Mouse (Mus musculus): ENCODE data around the gene Romo1.
A peak's percentile ranks its signal among the peaks of the same experiment; 100 is the strongest.
"Not testable (repeated sequence)": the region's sequence is repeated elsewhere in the genome, so short reads cannot be mapped to it uniquely, and the experiment has no call there.

Gene Romo1

DNA sequence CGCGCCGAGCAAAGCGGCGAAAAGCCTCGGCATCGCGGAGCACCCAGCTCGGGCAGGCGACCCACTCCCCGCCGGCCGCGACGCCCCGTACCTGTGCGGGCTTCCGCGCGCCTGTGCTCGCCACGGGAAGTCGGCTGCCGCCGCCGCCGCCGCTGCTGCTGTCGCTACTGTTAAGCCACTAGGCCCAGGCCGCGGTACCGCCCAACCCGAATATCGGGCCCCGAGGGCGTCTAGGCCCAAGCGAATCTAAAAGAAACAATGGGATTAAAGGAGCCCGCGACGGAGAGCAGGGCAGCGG lies 35.9 kb downstream of the Romo1 start:
- DNase-seq (ENCODE audit: low read depth, low spot score) = no peak

DNA sequence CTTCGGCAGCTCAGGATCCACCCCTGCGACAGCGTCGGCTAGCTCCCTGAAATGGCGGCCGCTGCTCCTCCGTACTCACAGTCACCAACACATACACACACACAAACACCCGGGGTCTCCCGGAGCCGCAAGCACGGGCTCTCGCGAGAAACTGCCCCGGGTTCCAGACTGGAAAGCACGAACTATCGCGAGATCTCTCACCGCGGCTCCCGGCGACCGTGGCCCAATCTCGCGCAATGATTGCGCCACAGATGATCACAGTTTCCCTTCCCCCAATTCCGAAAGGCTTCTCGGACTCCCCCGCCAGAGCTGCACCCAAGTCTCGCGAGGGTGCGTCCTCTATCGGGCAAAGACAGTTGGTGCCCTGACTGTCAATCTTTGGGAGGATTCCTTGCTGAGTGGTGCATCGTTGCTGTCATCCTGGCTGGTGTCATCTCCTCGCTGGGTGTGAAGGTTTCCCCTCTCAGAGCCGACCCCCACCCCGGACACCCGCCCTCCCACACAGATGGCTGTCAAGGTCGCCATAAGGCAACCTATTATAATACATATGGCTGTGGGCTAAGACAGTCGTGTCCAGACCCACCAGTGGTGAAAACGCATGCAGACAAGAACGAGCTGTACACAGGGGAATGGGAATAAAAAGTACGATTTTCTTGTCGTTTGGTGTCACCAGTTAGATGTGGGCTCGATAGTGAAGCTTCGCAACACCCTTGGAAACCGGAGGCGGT lies 36.4 kb downstream of the Romo1 start, which contains the start of gene Rbm39:
Rbm39 (minus strand) TSS at position 145 of the 728 bp plus-strand sequence.
- peak; percentile 100 for DNase-seq (ENCODE audit: low read depth, low spot score)

DNA sequence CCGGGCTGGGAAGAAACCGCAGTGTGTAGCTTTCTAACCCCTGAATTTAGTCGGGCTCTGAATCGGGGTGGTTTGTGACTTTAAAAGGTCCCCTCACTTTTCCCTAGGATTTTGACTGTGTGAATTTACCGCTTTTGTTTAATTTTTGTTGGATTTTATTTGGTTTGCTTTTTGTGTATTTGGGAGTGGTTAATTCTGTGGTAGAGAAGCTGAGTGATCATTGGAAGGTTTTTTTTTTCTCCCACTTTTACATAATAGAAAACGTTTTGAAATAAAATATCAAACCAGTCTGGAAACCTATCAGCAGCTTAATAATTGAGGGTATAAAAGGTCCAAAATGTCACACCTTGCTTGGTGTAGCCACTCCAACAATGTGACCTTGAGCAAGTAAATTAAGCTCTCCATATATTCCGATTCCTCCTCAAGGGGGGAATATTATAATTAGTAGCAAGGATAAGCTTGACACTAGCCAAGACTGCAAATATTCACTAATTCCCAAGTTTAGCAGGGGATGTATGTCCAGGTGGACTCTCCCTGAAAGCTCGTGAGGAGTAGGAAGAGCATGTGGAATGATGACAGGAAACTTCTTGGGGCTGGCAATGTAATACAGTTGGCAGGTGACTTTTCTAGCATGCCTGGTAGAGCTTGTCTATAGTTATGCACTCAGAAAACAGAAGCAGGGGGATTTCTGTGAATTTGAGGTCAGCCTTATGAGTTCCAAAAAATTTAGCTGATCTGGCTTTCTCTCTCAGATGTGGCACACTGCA lies 37.2 kb downstream of the Romo1 start:
- no peak for DNase-seq (ENCODE audit: low read depth, low spot score)

DNA sequence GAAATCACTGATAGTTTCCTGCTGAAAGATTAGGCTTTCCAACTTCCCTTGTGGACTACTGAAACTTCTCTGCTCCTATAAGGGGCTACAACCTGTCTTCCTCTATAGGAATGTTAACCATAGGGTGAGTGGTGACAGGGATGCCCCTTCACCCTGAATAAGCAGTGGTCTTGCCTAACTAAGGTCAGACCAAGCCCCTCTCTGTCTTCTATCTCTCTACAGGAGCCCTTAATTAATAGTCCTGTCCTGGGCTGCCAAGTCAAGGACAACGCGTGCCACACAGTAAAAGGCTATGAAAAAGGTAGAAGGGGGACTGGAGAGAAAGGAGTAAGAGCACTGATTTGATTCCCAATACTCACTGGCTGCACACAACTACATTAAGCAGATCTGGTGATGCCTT lies 37.8 kb downstream of the Romo1 start:
- no peak for DNase-seq (ENCODE audit: low read depth, low spot score)

DNA sequence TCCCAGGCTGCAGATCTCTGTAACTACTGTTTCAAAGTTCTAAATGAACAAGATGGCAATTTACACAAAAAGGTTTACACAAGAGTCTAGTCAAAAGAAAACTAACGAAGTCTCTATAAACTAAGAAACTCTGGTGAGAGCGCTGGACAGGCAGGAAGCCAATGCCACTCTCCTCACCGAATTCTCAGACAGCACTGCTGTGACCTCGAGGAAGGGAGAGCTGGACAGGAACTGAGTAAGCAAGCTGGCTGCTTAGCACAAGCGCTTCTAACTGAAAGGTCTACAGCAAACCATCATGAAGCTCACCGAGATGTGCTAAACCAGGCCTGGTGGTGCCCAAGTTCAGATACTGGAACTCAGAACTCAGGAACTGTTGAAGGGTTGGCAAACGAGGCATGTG lies 45.4 kb downstream of the Romo1 start:
- DNase-seq (ENCODE audit: low read depth, low spot score) = not testable (repeated sequence)

DNA sequence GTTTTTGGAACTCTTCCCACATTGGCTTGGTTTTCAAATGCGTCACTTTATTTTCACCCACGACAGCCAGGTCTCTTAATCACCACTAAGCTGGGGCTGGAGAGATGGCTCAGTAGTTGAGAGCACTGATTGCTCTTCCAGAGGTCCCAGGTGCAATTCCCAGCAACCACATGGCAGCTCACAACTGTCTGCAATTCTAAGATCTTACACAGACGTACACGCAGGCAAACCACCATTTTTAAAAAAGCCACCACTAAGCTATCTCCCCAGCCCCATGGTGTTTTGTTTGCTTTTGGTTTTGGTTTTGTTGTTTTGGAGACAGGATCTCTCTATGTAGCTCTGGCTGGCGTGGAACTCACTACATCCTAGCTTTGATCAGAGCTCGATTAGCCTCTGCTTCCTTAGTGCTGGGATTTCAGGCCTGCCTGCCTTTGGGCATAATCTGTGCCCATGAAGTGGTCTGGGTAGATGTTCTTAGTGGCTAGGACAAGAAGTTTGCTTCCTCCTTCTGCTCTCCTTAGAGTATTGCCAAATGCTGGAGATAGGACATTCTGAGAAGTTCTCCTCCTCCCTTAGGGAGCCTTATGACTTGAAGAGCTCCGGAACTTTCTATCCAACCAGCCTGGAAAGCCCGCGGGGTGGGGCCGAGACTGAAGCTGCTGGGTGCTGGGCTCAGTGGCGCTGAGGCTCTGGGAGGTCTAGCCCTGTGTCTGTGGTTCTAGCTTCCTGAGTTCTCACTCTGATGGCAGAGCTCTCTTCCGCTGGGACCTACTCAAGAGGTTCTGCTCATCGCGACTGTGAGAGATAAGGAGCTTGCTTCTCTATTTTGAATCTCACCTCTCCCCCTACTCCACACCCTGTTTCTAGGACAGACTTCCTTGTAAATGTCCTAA lies 46.4 kb downstream of the Romo1 start:
- peak; percentile 87 for DNase-seq (ENCODE audit: low read depth, low spot score)

DNA sequence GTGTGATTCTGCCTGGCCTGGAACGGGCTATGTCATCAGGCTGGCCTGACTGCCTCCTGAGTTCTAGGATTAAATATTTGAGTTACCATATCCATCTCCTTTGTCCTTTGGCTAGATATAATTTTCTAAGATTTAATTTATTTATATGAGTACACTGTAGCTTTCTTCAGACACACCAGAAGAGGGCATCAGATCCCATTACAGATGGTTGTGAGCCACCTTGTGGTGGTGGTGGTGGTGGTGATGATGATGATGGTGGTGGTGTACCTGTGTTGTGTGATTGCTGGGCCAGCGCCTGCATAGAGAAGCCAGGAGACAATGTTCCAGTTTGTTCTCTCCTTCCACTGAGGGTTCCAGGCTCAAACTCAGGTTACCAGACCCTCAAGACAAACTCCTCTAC lies 47.7 kb downstream of the Romo1 start:
- no peak for DNase-seq (ENCODE audit: low read depth, low spot score)

DNA sequence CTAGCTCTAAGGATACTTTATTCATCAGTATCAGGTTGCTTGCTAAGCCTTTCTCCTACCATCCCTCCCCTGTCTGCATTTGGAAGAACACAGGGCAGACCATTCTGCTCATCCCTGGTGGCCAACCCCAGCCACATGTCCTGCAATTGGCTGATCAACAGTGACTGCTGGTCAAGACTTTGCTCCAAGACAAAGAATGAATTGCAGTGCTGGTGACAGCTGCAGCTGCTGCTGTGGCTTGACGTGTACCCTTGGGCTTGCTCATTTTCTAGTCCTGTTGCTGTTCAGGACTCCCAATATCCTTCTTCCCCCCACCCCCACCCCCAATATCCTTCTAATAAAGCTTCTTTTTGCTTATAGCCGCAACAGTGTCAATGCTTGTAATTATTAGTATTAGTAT lies 48.2 kb downstream of the Romo1 start:
- DNase-seq (ENCODE audit: low read depth, low spot score) = no peak

DNA sequence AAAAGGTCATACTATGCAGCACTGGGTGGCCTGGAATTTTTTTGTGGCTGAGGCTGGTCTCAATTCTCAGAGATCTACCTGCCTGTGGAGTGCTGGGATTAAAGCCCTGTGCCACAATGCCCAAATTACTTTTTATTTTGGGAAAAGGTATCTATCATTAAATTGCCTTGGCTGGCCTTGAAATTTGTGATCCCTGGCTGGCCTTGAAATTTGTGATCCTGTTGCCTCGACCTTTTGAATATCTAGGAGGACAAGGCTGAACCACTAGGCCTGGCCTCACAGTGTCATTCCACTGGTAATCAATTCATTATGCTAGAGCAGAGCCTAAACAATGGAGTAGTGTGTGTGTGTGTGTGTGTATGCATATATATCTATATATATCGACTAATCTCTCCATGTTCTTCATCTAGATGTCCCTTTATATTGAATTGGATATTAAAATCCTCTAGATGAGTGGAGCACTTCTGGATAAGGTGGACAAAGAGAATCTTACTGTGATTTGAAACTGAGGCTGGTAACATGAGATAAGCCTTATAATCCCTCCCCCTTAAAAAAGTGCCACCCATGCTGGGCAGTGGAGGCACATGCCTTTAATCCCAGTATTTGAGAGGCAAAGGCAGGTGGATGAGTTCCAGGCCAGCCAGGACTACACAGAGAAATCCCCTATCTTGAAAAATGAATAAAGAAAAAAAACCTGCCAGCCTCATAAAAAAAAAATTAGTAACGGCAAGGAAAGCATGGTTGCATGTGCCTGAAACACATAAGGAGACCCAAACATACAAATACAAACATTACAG lies 49.4 kb downstream of the Romo1 start:
- DNase-seq (ENCODE audit: low read depth, low spot score) = no peak

DNA sequence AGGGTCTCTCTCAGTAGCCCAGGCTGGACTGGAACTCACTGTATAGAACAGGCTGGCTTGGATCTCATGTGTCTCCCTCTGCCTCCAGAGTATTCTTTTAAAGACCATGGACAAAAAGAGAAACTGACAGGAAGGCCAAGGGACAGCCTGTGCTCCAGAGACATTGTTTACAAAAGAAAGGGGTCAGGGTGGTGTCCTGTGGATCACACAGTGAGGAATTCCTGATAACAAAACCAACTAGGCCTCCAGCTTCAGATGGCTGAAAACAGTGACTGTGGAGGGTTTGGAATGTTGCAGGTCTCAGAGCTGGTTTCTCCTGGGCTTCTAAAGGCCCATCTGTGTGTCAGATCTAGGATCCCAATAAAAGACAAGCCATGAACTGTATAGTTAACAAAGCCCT lies 50.7 kb downstream of the Romo1 start:
- DNase-seq (ENCODE audit: low read depth, low spot score) = no peak
